Mouse (Mus musculus): ENCODE measurements at regions not wholly inside any gene's neighbourhood (a gene's known extent, or its start where the extent isn't known, plus 50 kb on each side); places are given as distances from the start of the nearest gene placed in this dataset.

DNA sequence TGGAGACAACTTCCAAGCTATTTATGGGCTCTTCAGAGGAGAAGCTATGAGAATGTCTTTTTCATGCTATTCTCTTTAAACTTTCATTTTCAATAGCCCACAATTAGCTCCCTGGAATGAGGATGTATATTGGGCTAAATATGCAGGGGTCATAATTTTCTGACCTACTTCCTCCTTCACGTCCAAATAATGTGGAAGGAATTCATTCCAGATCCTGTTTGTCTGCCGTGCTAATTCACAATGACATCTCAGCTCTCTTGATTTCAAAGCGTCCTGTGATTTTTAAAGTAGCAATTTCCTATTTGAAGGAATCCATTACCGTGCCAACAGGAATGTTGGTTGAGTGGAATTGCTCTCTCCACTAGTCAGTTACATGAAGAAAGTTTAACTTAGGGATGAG lies 261.7 kb upstream of the Marcks start:
- no peaks in the 10 kb centered on the region for H3K36me3 ChIP-seq (replicated peaks)
- H3K27ac ChIP-seq (replicated peaks) = no peak overlapping the region
- no peaks in the 10 kb centered on the region for H3K4me1 ChIP-seq (replicated peaks)
- no peaks in the 10 kb centered on the region for H3K27me3 ChIP-seq
- H3K9me3 ChIP-seq (replicated peaks) = no peaks in the 10 kb centered on the region
- no peak for ATAC-seq (ENCODE audit: insufficient read depth)
- H3K9ac ChIP-seq = no peak overlapping the region
- 22% methylated on average over 4 of the region's 4 CpGs for whole genome bisulfite sequencing (ENCODE audit: insufficient replicate concordance)
- H3K4me2 ChIP-seq = no peak overlapping the region
- H3K4me3 ChIP-seq (replicated peaks) = no peak overlapping the region

DNA sequence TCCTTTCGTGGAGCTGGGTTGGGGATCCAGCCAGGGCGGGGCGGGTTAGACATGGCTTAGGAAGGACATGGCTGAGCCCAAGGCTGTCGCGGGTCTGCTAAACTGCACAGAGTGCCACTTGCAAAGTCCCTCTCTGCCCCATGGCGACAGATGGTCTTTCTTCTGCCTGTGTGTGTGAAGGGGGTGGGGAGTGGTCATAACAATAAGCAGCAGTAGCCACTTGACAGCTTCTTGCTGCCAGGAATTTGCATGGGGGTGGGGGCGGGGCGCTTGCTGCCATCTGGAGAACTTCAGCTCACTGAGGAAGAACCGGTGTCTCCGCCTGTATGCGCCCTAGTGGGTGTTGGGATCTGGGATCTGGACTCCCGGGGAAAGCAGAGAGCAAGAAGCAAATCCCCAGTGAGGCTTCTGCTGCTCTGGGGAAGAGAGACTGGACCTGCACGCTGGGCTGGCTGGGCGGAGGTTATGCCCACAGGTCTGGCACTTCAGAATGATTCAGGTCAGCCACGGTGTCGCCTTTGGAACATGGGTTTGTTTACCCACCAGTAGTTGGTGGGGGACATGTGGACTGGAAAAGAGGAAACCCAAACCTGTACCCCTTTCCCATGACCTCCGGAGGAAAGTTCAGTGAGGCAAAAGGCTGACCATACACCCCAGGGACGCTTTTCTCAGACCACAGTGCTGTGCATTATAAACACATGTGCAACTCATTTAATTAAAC lies 258.7 kb upstream of the Marcks start:
- Histone ChIP-seq H3K27me3 (no peaks in the 10 kb centered on the region), H3K9me3 (replicated peaks) (no peaks in the 10 kb centered on the region), H3K36me3 (replicated peaks) (no peaks in the 10 kb centered on the region), H3K9ac (no peak overlapping the region), H3K4me1 (replicated peaks) (no peaks in the 10 kb centered on the region), H3K27ac (replicated peaks) (0 out of 2 replicates have a peak overlapping the region, but pooled peaks have one; percentile 14), H3K4me2 (peak overlapping the region; percentile 57), H3K4me3 (replicated peaks) (peak overlapping the region; percentile 33)
- peak; percentile 28; the same call in 1 of the 2 replicates for ATAC-seq (ENCODE audit: insufficient read depth)
- 7% methylated on average over 18 of the region's 18 CpGs for WGBS (ENCODE audit: insufficient replicate concordance)

DNA sequence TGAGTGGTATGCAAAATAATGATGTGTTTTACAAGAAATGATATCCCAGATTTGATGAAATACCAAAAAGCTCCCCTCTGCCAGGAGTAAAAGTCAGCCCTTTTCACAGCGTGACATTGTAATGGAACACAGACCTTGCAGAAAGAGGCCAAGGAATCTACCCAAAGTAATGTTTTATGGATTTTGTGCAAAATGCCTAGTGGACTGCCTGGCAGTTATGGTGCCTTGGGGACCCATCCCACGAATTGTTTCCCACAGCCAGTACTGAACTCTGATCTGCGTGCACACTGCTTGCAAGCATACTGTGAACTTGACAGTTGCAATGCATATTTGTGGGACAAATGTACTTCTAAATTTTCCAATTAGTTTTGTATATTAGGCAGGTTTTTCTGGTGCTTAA lies 251.3 kb upstream of the Marcks start:
- H3K27me3 ChIP-seq = no peaks in the 10 kb centered on the region
- no peaks in the 10 kb centered on the region for H3K36me3 ChIP-seq (replicated peaks)
- WGBS (ENCODE audit: insufficient replicate concordance) = 61% methylated on average over 3 of the region's 3 CpGs
- H3K4me3 ChIP-seq (replicated peaks) = no peak overlapping the region
- no peak overlapping the region for H3K27ac ChIP-seq (replicated peaks)
- no peak overlapping the region for H3K4me2 ChIP-seq
- H3K9me3 ChIP-seq (replicated peaks) = no peaks in the 10 kb centered on the region
- H3K4me1 ChIP-seq (replicated peaks) = no peaks in the 10 kb centered on the region
- ATAC-seq (ENCODE audit: insufficient read depth) = no peak
- no peak overlapping the region for H3K9ac ChIP-seq

DNA sequence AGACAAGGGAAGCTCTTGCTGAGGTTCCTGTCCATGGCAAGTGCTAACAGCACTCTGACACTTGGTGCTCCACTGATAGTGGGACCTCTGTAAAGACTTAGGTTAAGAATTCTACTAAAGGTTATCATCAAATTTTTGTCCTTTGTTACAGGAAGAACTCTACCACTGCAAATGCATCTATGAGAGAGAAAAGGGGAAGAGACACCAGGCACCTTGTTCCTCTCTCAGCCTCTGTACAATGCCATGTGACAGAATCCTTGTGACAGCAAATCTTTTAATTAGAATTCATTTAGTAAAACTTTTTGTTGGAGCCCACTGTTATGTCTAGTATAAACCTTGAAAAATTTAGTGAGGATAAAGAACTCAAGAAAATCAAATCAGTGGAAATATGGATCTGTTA lies 247.5 kb upstream of the Marcks start:
- Histone ChIP-seq H3K4me1 (replicated peaks) (no peaks in the 10 kb centered on the region), H3K4me3 (replicated peaks) (no peak overlapping the region), H3K9me3 (replicated peaks) (no peaks in the 10 kb centered on the region), H3K9ac (no peak overlapping the region), H3K36me3 (replicated peaks) (no peaks in the 10 kb centered on the region), H3K4me2 (no peak overlapping the region), H3K27me3 (no peaks in the 10 kb centered on the region), H3K27ac (replicated peaks) (no peak overlapping the region)
- no peak for ATAC-seq (ENCODE audit: insufficient read depth)

DNA sequence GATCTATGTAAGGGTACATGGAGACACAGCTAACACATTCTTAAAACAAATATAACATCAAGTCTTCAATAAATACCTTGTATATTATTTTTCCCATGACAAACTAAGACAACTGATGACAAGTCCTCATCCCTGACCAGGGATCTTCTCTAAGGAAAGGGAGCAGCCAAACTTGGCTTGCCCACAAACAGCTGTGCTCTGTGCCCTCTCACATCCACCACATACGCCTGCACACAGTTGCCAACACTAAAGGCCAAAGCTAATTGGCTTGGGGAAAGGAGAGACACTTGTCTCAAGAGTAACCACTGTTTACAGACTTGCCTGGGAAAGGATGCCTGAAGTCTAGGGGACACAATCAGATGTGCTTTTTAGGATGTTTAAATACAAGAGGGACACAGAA lies 241.3 kb upstream of the Marcks start:
- no peaks in the 10 kb centered on the region for H3K4me1 ChIP-seq (replicated peaks)
- H3K27me3 ChIP-seq = no peaks in the 10 kb centered on the region
- H3K9ac ChIP-seq = no peak overlapping the region
- WGBS (ENCODE audit: insufficient replicate concordance) = 45% methylated on average over 1 of the region's 1 CpGs
- H3K4me2 ChIP-seq = no peak overlapping the region
- H3K4me3 ChIP-seq (replicated peaks) = no peak overlapping the region
- H3K36me3 ChIP-seq (replicated peaks) = no peaks in the 10 kb centered on the region
- no peak overlapping the region for H3K27ac ChIP-seq (replicated peaks)
- no peaks in the 10 kb centered on the region for H3K9me3 ChIP-seq (replicated peaks)
- ATAC-seq (ENCODE audit: insufficient read depth) = no peak

DNA sequence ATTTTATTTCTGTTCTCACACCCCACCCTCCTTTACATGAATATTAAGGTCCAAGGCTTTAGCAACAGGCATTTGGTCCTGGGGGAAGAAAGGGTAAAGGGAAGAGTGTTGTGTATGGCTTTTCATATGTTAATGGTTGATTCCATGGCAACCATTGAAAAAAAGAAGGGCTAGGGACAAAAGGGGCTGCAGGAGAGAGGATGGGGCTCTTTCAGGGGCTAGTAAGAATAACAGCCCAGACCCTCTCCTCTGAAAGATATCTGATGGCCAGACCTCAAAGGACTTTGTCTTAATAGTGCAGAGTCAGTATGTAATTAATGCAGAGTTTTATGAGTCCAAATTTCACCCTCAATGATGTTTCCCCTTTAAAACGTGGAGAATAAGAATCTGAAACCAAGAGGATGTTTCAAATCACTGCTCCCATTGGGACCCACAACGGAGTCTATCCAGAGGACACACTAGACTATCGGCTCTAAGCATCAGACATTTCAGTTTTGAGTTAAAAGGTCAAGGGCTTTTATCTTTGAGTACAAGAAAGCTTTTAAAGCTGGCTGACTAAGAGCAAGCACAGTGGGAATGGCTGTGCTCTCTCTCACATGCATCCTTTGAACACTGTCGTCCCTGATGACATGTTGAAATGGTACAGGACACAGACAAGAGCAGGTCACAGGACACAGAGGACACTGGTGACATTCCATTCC lies 239.4 kb upstream of the Marcks start:
- H3K9ac ChIP-seq = no peak overlapping the region
- no peaks in the 10 kb centered on the region for H3K4me1 ChIP-seq (replicated peaks)
- no peak for ATAC-seq (ENCODE audit: insufficient read depth)
- no peaks in the 10 kb centered on the region for H3K9me3 ChIP-seq (replicated peaks)
- no peaks in the 10 kb centered on the region for H3K36me3 ChIP-seq (replicated peaks)
- H3K27ac ChIP-seq (replicated peaks) = no peak overlapping the region
- H3K4me2 ChIP-seq = no peak overlapping the region
- no peak overlapping the region for H3K4me3 ChIP-seq (replicated peaks)
- WGBS (ENCODE audit: insufficient replicate concordance) = 43% methylated on average over 4 of the region's 4 CpGs
- H3K27me3 ChIP-seq = no peaks in the 10 kb centered on the region

DNA sequence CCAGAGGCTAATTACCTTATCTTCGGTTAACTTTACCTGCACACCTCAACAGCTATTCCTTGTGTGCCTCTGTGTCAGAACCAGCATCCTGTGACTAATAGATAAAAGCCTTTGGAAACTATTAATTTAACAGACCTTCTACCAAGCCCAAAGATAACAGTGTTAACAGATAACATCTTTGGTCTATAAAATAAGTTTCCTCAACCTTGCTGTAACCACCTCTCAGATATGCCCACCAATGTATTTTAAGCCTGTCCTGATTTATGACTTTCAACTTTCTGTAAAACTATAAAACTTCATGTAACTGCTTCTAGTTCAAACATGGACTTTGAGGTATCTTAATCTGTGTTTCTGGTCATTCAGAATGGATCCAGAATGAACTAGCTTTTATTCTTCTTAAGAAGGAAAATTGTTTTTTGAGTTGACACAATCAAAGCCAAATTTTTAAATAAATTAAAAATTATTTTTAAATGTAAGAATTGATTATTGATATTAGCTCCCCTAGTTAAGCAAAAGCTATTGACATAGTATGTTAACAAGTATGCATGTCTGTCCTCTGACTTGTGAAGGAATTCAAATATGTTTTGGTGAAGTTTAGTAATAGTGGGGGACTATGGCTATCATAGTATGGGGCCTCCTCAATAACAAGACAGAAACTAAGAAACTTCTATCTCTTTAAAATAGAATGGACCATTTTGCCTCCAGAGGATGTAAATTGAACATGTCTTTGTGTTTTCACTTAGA lies 238.7 kb upstream of the Marcks start:
- 56% methylated on average over 1 of the region's 1 CpGs for WGBS (ENCODE audit: insufficient replicate concordance)
- Histone ChIP-seq H3K4me3 (replicated peaks) (no peak overlapping the region), H3K36me3 (replicated peaks) (no peaks in the 10 kb centered on the region), H3K9me3 (replicated peaks) (no peaks in the 10 kb centered on the region), H3K9ac (no peak overlapping the region), H3K27ac (replicated peaks) (no peak overlapping the region), H3K4me2 (no peak overlapping the region), H3K27me3 (no peaks in the 10 kb centered on the region), H3K4me1 (replicated peaks) (no peaks in the 10 kb centered on the region)
- no peak for ATAC-seq (ENCODE audit: insufficient read depth)

DNA sequence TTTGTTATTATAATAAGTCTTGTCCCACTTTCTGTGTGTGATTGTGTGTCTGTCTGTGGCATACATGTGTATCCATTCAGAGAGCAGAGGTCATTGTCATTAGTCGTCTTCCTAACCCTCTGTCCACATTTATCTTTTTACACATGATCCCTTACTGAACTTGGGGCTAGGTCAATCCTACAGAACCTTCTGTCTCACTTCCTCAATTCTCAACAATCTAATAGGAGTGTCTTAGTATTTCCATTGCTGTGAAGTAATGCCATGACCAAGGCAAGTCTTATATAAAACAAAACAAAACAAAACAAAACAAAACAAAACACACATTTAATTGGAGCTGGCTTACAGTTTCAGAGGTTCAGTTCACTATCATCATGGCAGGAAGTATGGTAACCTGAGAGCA lies 237.5 kb upstream of the Marcks start:
- H3K4me3 ChIP-seq (replicated peaks) = no peak overlapping the region
- H3K4me2 ChIP-seq = no peak overlapping the region
- H3K4me1 ChIP-seq (replicated peaks) = no peaks in the 10 kb centered on the region
- 50% methylated on average over 1 of the region's 1 CpGs for WGBS (ENCODE audit: insufficient replicate concordance)
- H3K27ac ChIP-seq (replicated peaks) = no peak overlapping the region
- H3K9me3 ChIP-seq (replicated peaks) = no peaks in the 10 kb centered on the region
- ATAC-seq (ENCODE audit: insufficient read depth) = no peak
- no peaks in the 10 kb centered on the region for H3K27me3 ChIP-seq
- no peak overlapping the region for H3K9ac ChIP-seq
- H3K36me3 ChIP-seq (replicated peaks) = no peaks in the 10 kb centered on the region

DNA sequence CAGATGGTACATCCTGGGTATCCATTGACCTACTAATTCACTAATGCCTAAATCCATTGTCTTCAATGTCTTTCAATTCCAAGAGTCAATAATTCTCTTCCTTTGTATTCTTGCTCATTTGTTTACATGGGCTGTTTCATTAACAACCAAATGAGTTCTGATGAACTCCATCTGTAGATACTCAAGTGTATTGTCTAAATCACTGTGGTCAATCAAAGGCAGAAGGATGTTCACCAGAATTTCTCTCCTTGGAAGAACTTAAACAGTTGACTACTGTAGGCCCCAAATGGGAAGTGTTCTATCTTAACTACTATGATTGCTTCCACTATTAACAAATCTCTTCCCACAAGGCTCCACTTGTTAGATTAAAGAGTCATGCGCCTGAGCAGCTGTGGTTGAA lies 236.9 kb upstream of the Marcks start:
- ATAC-seq (ENCODE audit: insufficient read depth) = no peak
- Histone ChIP-seq H3K4me2 (no peak overlapping the region), H3K27me3 (no peaks in the 10 kb centered on the region), H3K4me3 (replicated peaks) (no peak overlapping the region), H3K9ac (no peak overlapping the region), H3K4me1 (replicated peaks) (no peaks in the 10 kb centered on the region), H3K9me3 (replicated peaks) (no peaks in the 10 kb centered on the region), H3K27ac (replicated peaks) (no peak overlapping the region), H3K36me3 (replicated peaks) (no peaks in the 10 kb centered on the region)
- 65% methylated on average over 1 of the region's 1 CpGs for WGBS (ENCODE audit: insufficient replicate concordance)

DNA sequence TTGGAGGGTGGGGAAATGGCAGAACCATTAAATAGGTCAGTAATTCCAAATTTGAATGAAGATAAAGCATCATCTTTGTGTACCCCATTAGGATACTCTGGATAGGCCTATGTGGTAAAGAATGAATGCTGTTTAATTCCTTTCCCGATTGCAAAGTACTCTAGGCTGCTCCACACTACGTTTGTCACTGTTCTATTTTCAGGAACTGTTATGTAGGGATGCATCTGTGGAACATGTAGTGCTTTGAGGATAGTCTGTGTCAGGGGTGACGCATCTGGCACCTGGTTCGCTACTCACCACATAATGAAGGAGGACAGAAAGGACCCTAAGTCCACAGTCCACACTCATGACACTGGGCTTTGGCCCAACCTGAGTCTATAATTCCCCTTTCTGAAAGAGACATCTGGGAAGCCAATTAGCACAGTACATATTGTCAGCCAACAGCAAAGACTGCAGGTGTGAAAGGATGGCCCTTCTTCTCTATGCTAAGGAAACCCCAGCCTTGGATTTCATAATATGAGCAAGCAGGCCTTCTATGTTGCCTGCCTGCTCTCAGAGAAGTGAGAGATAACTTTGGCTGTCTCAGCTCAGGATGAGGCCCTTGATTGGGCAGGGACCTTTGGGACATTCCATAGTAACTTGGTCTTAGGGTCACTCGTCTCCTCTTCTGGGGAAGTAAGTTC lies 230.4 kb upstream of the Marcks start:
- no peak overlapping the region for H3K4me2 ChIP-seq
- 68% methylated on average over 5 of the region's 5 CpGs for WGBS (ENCODE audit: insufficient replicate concordance)

DNA sequence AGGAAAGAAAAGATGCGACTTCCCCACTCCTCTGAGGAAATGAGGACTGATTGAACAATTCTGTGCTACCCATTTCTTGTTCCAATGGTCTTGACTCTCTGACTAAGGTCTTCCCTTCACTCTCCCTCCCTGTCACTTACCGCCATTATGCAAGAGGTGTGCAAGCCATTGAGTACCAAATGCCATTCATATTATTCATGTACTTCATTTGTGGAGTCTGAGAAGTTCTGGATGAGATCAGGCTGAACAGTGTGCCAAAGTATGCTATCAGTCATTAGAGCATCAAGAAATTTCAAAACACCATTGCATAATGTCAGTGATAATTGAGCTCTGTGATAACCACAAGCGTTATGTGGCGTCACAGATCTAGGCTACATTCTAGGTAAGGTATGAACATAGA lies 229.1 kb upstream of the Marcks start:
- no peak overlapping the region for H3K4me3 ChIP-seq (replicated peaks)
- H3K4me1 ChIP-seq (replicated peaks) = no peaks in the 10 kb centered on the region
- no peak for ATAC-seq (ENCODE audit: insufficient read depth)
- H3K4me2 ChIP-seq = no peak overlapping the region
- 66% methylated on average over 4 of the region's 4 CpGs for WGBS (ENCODE audit: insufficient replicate concordance)
- H3K36me3 ChIP-seq (replicated peaks) = no peaks in the 10 kb centered on the region
- H3K9ac ChIP-seq = no peak overlapping the region
- no peak overlapping the region for H3K27ac ChIP-seq (replicated peaks)
- H3K27me3 ChIP-seq = no peaks in the 10 kb centered on the region
- no peaks in the 10 kb centered on the region for H3K9me3 ChIP-seq (replicated peaks)

More for the DNA sequence above, 230.4 kb upstream of the Marcks start:
- H3K27ac ChIP-seq (replicated peaks) = no peak overlapping the region
- no peaks in the 10 kb centered on the region for H3K36me3 ChIP-seq (replicated peaks)
- ATAC-seq (ENCODE audit: insufficient read depth) = no peak
- no peaks in the 10 kb centered on the region for H3K4me1 ChIP-seq (replicated peaks)
- no peak overlapping the region for H3K9ac ChIP-seq
- no peaks in the 10 kb centered on the region for H3K27me3 ChIP-seq
- no peak overlapping the region for H3K4me3 ChIP-seq (replicated peaks)
- no peaks in the 10 kb centered on the region for H3K9me3 ChIP-seq (replicated peaks)
